Mouse (Mus musculus) hindbrain, embryonic 12.5 days (tissue): ENCODE data around the gene Ciao1. TPM values are rescaled to one million over a fixed set of nuclear protein-coding genes. Genes with fewer than 3 reads are reported as not detected.
"Not testable (repeated sequence)": the region's sequence is repeated elsewhere in the genome, so short reads cannot be mapped to it uniquely, and the experiment has no call there.

Source experiments
- ATAC-seq: fragments of 200-750 bp; cut with Nextera tagmentation; 2 replicates; pipeline ENCODE4 v1.8.0; 2017; ENCODE audit warnings: moderate TSS enrichment; ENCODE audit not compliant: low FRiP score
- H3K27ac ChIP-seq: fragments of 300-500 bp; sonication (generic); 2 replicates; pipeline ENCODE4 v1.5.1; 2016; ENCODE audit warnings: mild to moderate bottlenecking
- H3K27me3 ChIP-seq: fragments of 300-500 bp; sonication (generic); 2 replicates; pipeline ENCODE4 v1.6.1; 2016; ENCODE audit warnings: mild to moderate bottlenecking
- H3K36me3 ChIP-seq: fragments of 300-500 bp; sonication (generic); 2 replicates; pipeline ENCODE4 v1.6.1; 2016; ENCODE audit warnings: mild to moderate bottlenecking
- H3K4me1 ChIP-seq: fragments of 300-500 bp; sonication (generic); 2 replicates; pipeline ENCODE4 v1.6.1; 2016
- H3K4me2 ChIP-seq: fragments of 300-500 bp; sonication (generic); replicated peaks from 2 replicates; pipeline ENCODE4 v1.6.1; 2016; ENCODE audit warnings: mild to moderate bottlenecking
- H3K4me3 ChIP-seq: fragments of 300-500 bp; sonication (generic); 2 replicates; pipeline ENCODE4 v1.5.1; 2016; ENCODE audit warnings: mild to moderate bottlenecking
- H3K9ac ChIP-seq: fragments of 300-500 bp; sonication (generic); 2 replicates; pipeline ENCODE4 v1.6.1; 2016; ENCODE audit warnings: mild to moderate bottlenecking, moderate library complexity
- H3K9me3 ChIP-seq: fragments of 300-500 bp; sonication (generic); replicated peaks from 2 replicates; pipeline ENCODE4 v1.6.1; 2016; ENCODE audit warnings: mild to moderate bottlenecking
- WGBS: fragments of 180-500 bp; shearing (Covaris S2); methylation state at CpG from one replicate; pipeline ENCODE4 v1.1.7; 2016; 5-methylcytosine and 5-hydroxymethylcytosine counted together
- polyA plus RNA-seq: library from polyadenylated mRNA; unstranded; fragments of >200 nt; fragmentation: Nextera tagmentation; extraction: Ambion mirVana; gene quantifications from 2 replicates; pipeline ENCODE4 v1.2.1, GENCODE M21; 2016

Ciao1 gene
- polyA plus RNA-seq, 1 experiment from 2014 or later = 56.2 TPM

GRCm38 (mm10) chr2:127237897-127238610 lies 9.6 kb downstream of the Ciao1 start:
- 94% methylated on average over 11 of the region's 11 CpGs for WGBS
- Histone ChIP-seq H3K4me3 (no peak overlapping the region), H3K9me3 (no peaks in the 10 kb centered on the region), H3K4me1 (no peaks in the 10 kb centered on the region), H3K4me2 (no peak overlapping the region), H3K27me3 (no peaks in the 10 kb centered on the region), H3K27ac (no peak overlapping the region), H3K9ac (no peak overlapping the region), H3K36me3 (peaks cover 93% of the 10 kb centered on the region)
- ATAC-seq = no peak

- no peak for ATAC-seq
- no peak overlapping the region for H3K27ac ChIP-seq
- no peaks in the 10 kb centered on the region for H3K4me1 ChIP-seq
- no peak overlapping the region for H3K9ac ChIP-seq
- WGBS = 100% methylated on average over 2 of the region's 3 CpGs
- H3K4me2 ChIP-seq = no peak overlapping the region
- no peaks in the 10 kb centered on the region for H3K27me3 ChIP-seq
- H3K36me3 ChIP-seq = peaks cover 93% of the 10 kb centered on the region
- H3K9me3 ChIP-seq = no peaks in the 10 kb centered on the region; the same call in 1 of the 2 replicates
- H3K4me3 ChIP-seq = no peak overlapping the region
Observed at GRCm38 (mm10) chr2:127225261-127225660, 22.4 kb downstream of the Ciao1 start.

GRCm38 (mm10) chr2:127217746-127218145 lies 29.9 kb downstream of the Ciao1 start:
- WGBS = over 99% methylated on average over 5 of the region's 5 CpGs
- H3K9me3 ChIP-seq = no peaks in the 10 kb centered on the region
- no peak overlapping the region for H3K4me3 ChIP-seq
- no peak overlapping the region for H3K9ac ChIP-seq
- ATAC-seq = no peak
- no peaks in the 10 kb centered on the region for H3K27me3 ChIP-seq
- H3K36me3 ChIP-seq = peaks cover 95% of the 10 kb centered on the region
- no peak overlapping the region for H3K27ac ChIP-seq
- H3K4me2 ChIP-seq = no peak overlapping the region
- no peaks in the 10 kb centered on the region for H3K4me1 ChIP-seq

GRCm38 (mm10) chr2:127210701-127211100 lies 36.9 kb downstream of the Ciao1 start:
- Histone ChIP-seq H3K36me3 (peaks cover 52% of the 10 kb centered on the region), H3K9ac (no peak overlapping the region), H3K9me3 (no peaks in the 10 kb centered on the region), H3K27me3 (no peaks in the 10 kb centered on the region), H3K4me1 (peaks cover 13% of the 10 kb centered on the region), H3K4me3 (no peak overlapping the region), H3K4me2 (no peak overlapping the region), H3K27ac (no peak overlapping the region)
- ATAC-seq = no peak
- WGBS = 93% methylated on average over 11 of the region's 11 CpGs

GRCm38 (mm10) chr2:127208452-127208769 lies 39.2 kb downstream of the Ciao1 start:
- no peak; the same call in 1 of the 2 replicates for ATAC-seq
- Histone ChIP-seq H3K27ac (peak overlapping the region; percentile 13; the same call in 1 of the 2 replicates), H3K4me1 (peaks cover 13% of the 10 kb centered on the region), H3K27me3 (no peaks in the 10 kb centered on the region), H3K9ac (peak overlapping the region; percentile 68), H3K9me3 (no peaks in the 10 kb centered on the region), H3K4me3 (peak overlapping the region; percentile 56), H3K36me3 (peaks cover 30% of the 10 kb centered on the region), H3K4me2 (peak overlapping the region; percentile 78)
- WGBS = 0% methylated on average over 17 of the region's 17 CpGs

- H3K4me1 ChIP-seq = peaks cover 13% of the 10 kb centered on the region
- H3K27ac ChIP-seq = peak within 1 kb of the TSS; percentile 49; the same call in 1 of the 2 replicates
- H3K27me3 ChIP-seq = no peaks in the 10 kb centered on the region
- peak within 1 kb of the TSS; percentile 68 for H3K9ac ChIP-seq
- no peaks in the 10 kb centered on the region for H3K9me3 ChIP-seq
- peak; percentile 97 for ATAC-seq
- H3K4me2 ChIP-seq = peak within 1 kb of the TSS; percentile 78
- 12% methylated on average over 36 of the region's 36 CpGs for WGBS
- peaks cover 29% of the 10 kb centered on the region for H3K36me3 ChIP-seq
- peak within 1 kb of the TSS; percentile 56 for H3K4me3 ChIP-seq
Observed at GRCm38 (mm10) chr2:127207547-127208451, 39.8 kb downstream of the Ciao1 start, which contains the start of the genes 1810024B03Rik and Snrnp200. Gene 1810024B03Rik (minus strand): TSS chr2:127208280. Gene Snrnp200 (plus strand): TSS chr2:127208386.

- no peak overlapping the region for H3K4me3 ChIP-seq
- peaks cover 24% of the 10 kb centered on the region for H3K36me3 ChIP-seq
- H3K27me3 ChIP-seq = no peaks in the 10 kb centered on the region
- H3K9me3 ChIP-seq = no peaks in the 10 kb centered on the region
- WGBS = 97% methylated on average over 2 of the region's 2 CpGs
- no peak overlapping the region for H3K4me2 ChIP-seq
- H3K27ac ChIP-seq = no peak overlapping the region
- H3K9ac ChIP-seq = no peak overlapping the region
- H3K4me1 ChIP-seq = peaks cover 13% of the 10 kb centered on the region
- no peak for ATAC-seq
Observed at GRCm38 (mm10) chr2:127206916-127207315, 40.7 kb downstream of the Ciao1 start.

- not testable (repeated sequence) for H3K27ac ChIP-seq
- 88% methylated on average over 4 of the region's 4 CpGs for WGBS
Observed at GRCm38 (mm10) chr2:127205936-127206335, 41.7 kb downstream of the Ciao1 start.

GRCm38 (mm10) chr2:127204932-127205331 lies 42.7 kb downstream of the Ciao1 start:
- WGBS = 39% methylated on average over 3 of the region's 3 CpGs
- H3K27me3 ChIP-seq = no peaks in the 10 kb centered on the region
- no peaks in the 10 kb centered on the region for H3K9me3 ChIP-seq
- no peak overlapping the region for H3K4me2 ChIP-seq
- no peak overlapping the region for H3K4me3 ChIP-seq
- H3K27ac ChIP-seq = no peak overlapping the region
- H3K4me1 ChIP-seq = peaks cover 13% of the 10 kb centered on the region
- peaks cover 19% of the 10 kb centered on the region for H3K36me3 ChIP-seq
- H3K9ac ChIP-seq = no peak overlapping the region
- ATAC-seq = no peak

More at GRCm38 (mm10) chr2:127205936-127206335, 41.7 kb downstream of the Ciao1 start:
- not testable (repeated sequence) for H3K9ac ChIP-seq, H3K9me3 ChIP-seq, ATAC-seq, H3K4me2 ChIP-seq, H3K27me3 ChIP-seq, H3K4me3 ChIP-seq
- H3K36me3 ChIP-seq = peaks cover 20% of the 10 kb centered on the region
- H3K4me1 ChIP-seq = peaks cover 13% of the 10 kb centered on the region

Other genes starting within 250 kb of the Ciao1 start
- 12.9 and 14.9 TPM in 2 replicates for gene Ap4e1, start 239.1 kb downstream of the Ciao1 start, polyA plus RNA-seq
- 26.4 and 27.4 TPM in 2 replicates for gene Blvra, start 177.2 kb downstream of the Ciao1 start, polyA plus RNA-seq
- gene Ncaph, start 113.9 kb downstream of the Ciao1 start, polyA plus RNA-seq = 58.5 and 62.6 TPM in 2 replicates
- 13.9 and 16.7 TPM in 2 replicates for gene Itpripl1, start 104.4 kb downstream of the Ciao1 start, polyA plus RNA-seq
- 2.6 and 2.8 TPM in 2 replicates for gene 1810024B03Rik, start 39.5 kb downstream of the Ciao1 start, polyA plus RNA-seq
- 86.8 and 88.0 TPM in 2 replicates for gene Snrnp200, start 39.4 kb downstream of the Ciao1 start, polyA plus RNA-seq
- gene Tmem127, start 92 bp upstream of the Ciao1 start, polyA plus RNA-seq = 41.1 and 41.3 TPM in 2 replicates
- gene Stard7, start 22.4 kb upstream of the Ciao1 start, polyA plus RNA-seq = 86.0 and 86.9 TPM in 2 replicates
- 5.5 and 6.9 TPM in 2 replicates for gene Dusp2, start 88.3 kb upstream of the Ciao1 start, polyA plus RNA-seq
- gene Astl, start 90.8 kb upstream of the Ciao1 start, polyA plus RNA-seq = not detected in 2 replicates
- gene Adra2b, start 115.4 kb upstream of the Ciao1 start, polyA plus RNA-seq = 2.4 and 2.6 TPM in 2 replicates
- gene Gpat2, start 177.4 kb upstream of the Ciao1 start, polyA plus RNA-seq = 0.12 and 0.15 TPM in 2 replicates
- 29.4 and 30.8 TPM in 2 replicates for gene Fahd2a, start 196.7 kb upstream of the Ciao1 start, polyA plus RNA-seq